Mouse (Mus musculus) brain, embryonic 14.5 days (tissue): Measurements from ENCODE around the gene Adam12.

Experiments
- CTCF ChIP-seq: fragments of 200-500 bp; IDR thresholded peaks from 2 replicates; pipeline ENCODE4 v1.5.1; 2012; ENCODE audit warnings: inconsistent platforms, mild to moderate bottlenecking, moderate library complexity, borderline replicate concordance; ENCODE audit not compliant: insufficient read depth, insufficient read length; ENCODE audit errors: extremely low read depth
- POLR2A ChIP-seq: fragments of 200-500 bp; IDR thresholded peaks from 2 replicates; pipeline ENCODE4 v1.6.1; 2012; ENCODE audit warnings: mild to moderate bottlenecking, inconsistent platforms, borderline replicate concordance; ENCODE audit not compliant: poor library complexity, insufficient read depth, insufficient read length, severe bottlenecking; ENCODE audit errors: extremely low read depth

DNA sequence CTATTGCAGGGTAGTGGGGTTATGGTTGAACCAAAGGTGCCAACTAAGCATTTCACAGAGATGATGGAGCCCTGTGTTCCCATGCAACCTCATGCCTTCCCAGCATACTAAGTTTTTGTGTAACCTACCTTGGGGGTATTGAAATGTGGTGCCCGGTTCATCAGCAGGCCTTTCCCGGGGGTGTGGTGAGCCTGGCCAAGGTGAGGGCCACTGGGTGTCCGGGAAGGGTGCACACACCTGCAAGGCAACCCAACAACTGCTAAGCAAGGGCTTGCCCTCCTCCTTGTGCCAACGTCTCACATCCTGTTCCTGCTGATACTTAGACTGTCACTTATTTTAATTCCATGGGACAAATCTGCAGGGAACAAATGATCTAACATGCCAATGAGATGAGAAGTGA, 323.0 kb downstream of the Adam12 start:
- TF ChIP-seq CTCF (no peak), POLR2A (no peak)
